Mouse (Mus musculus) megakaryocyte progenitor cell, adult 5-6 weeks (primary cell): ENCODE results near the gene Prkcb. TPM values are rescaled to one million over a fixed set of nuclear protein-coding genes. Genes with fewer than 3 reads are reported as not detected.
"Not testable (repeated sequence)": the region's sequence is repeated elsewhere in the genome, so short reads cannot be mapped to it uniquely, and the experiment has no call there.

Experiments used
- ATAC-seq: replicated peaks from 2 replicates; pipeline ENCODE4 v1.8.0; 2016; ENCODE audit warnings: mild to moderate bottlenecking, moderate TSS enrichment, inconsistent platforms; ENCODE audit not compliant: poor library complexity
- total RNA-seq, 2 experiments: library from RNA; stranded (forward) in 1 of 2; stranded (reverse) in 1 of 2; fragments of 157-497, 149-512 nt in 1 of 2; fragments of 200-1000 nt in 1 of 2; gene quantifications; 2 replicates each; pipeline versions ENCODE4 v1.2.3 to v1.2.4; 2015 to 2017

Gene Prkcb
- total RNA-seq (2015) (34.1 and 39.9 TPM in 2 replicates), total RNA-seq (2017) (24.8 and 32.6 TPM in 2 replicates)

GRCm38 (mm10) chr7:122288605-122289242, at the start of gene Prkcb:
TSS of gene Prkcb (plus strand) at chr7:122288751.
- peak; percentile 88 for ATAC-seq

- ATAC-seq: no peak
Measured at GRCm38 (mm10) chr7:122238939-122239338, 49.6 kb upstream of the Prkcb start.

- no peak for ATAC-seq
Measured at GRCm38 (mm10) chr7:122240413-122241119, 48.0 kb upstream of the Prkcb start.

GRCm38 (mm10) chr7:122242260-122242659, 46.3 kb upstream of the Prkcb start:
- ATAC-seq: peak; percentile 95

- ATAC-seq: not testable (repeated sequence)
Measured at GRCm38 (mm10) chr7:122242744-122243143, 45.8 kb upstream of the Prkcb start.

GRCm38 (mm10) chr7:122244166-122244565, 44.4 kb upstream of the Prkcb start:
- no peak for ATAC-seq

- ATAC-seq: no peak
Measured at GRCm38 (mm10) chr7:122244584-122244983, 44.0 kb upstream of the Prkcb start.

- no peak for ATAC-seq
Measured at GRCm38 (mm10) chr7:122245976-122246375, 42.6 kb upstream of the Prkcb start.

GRCm38 (mm10) chr7:122247254-122247864, 41.2 kb upstream of the Prkcb start:
- no peak for ATAC-seq

GRCm38 (mm10) chr7:122249321-122249821, 39.2 kb upstream of the Prkcb start:
- ATAC-seq: no peak

GRCm38 (mm10) chr7:122251197-122252011, 37.1 kb upstream of the Prkcb start:
- ATAC-seq: peak; percentile 92

GRCm38 (mm10) chr7:122256722-122257121, 31.8 kb upstream of the Prkcb start:
- peak; percentile 48 for ATAC-seq

GRCm38 (mm10) chr7:122258521-122258920, 30.0 kb upstream of the Prkcb start:
- ATAC-seq: peak; percentile 54

- peak; percentile 71 for ATAC-seq
Measured at GRCm38 (mm10) chr7:122260055-122260602, 28.4 kb upstream of the Prkcb start.

- no peak for ATAC-seq
Measured at GRCm38 (mm10) chr7:122268983-122269486, 19.5 kb upstream of the Prkcb start.

- peak; percentile 44 for ATAC-seq
Measured at GRCm38 (mm10) chr7:122272334-122272733, 16.2 kb upstream of the Prkcb start.

GRCm38 (mm10) chr7:122279580-122279979, 9.0 kb upstream of the Prkcb start:
- no peak for ATAC-seq

- no peak for ATAC-seq
Measured at GRCm38 (mm10) chr7:122280334-122280733, 8.2 kb upstream of the Prkcb start.

- ATAC-seq: peak; percentile 34; the same call in 1 of the 2 replicates
Measured at GRCm38 (mm10) chr7:122282584-122282983, 6.0 kb upstream of the Prkcb start.

GRCm38 (mm10) chr7:122287217-122287616, 1.3 kb upstream of the Prkcb start:
- ATAC-seq: no peak
